Mouse (Mus musculus) forebrain, embryonic 16.5 days (tissue): ENCODE measurements around the gene Inpp4b. TPM values are rescaled to one million over a fixed set of nuclear protein-coding genes. Genes with fewer than 3 reads are reported as not detected.

Source experiments
- ATAC-seq: fragments of 200-750 bp; cut with Nextera tagmentation; 2 replicates; pipeline ENCODE4 v1.8.0; 2017; ENCODE audit warnings: mild to moderate bottlenecking, moderate library complexity
- H3K27ac ChIP-seq: fragments of 300-500 bp; sonication (generic); 2 replicates; pipeline ENCODE4 v1.5.1; 2014; ENCODE audit warnings: low read length, control low read depth
- H3K27me3 ChIP-seq: fragments of 300-500 bp; sonication (generic); replicated peaks from 2 replicates; pipeline ENCODE4 v1.6.1; 2014; ENCODE audit warnings: low read length; ENCODE audit not compliant: control insufficient read depth, insufficient read depth
- H3K36me3 ChIP-seq: fragments of 300-500 bp; sonication (generic); 2 replicates; pipeline ENCODE4 v1.6.1; 2014; ENCODE audit not compliant: control insufficient read depth, insufficient read depth
- H3K4me1 ChIP-seq: fragments of 300-500 bp; sonication (generic); replicated peaks from 2 replicates; pipeline ENCODE4 v1.6.1; 2014; ENCODE audit warnings: low read length; ENCODE audit not compliant: control insufficient read depth, insufficient read depth
- H3K4me2 ChIP-seq: fragments of 300-500 bp; sonication (generic); 2 replicates; pipeline ENCODE4 v1.6.1; 2014; ENCODE audit warnings: mild to moderate bottlenecking, low read length, control low read depth
- H3K4me3 ChIP-seq: fragments of 300-500 bp; sonication (generic); replicated peaks from 2 replicates; pipeline ENCODE4 v1.5.1; 2014; ENCODE audit warnings: mild to moderate bottlenecking, low read length, control low read depth
- H3K9ac ChIP-seq: fragments of 300-500 bp; sonication (generic); replicated peaks from 2 replicates; pipeline ENCODE4 v1.6.1; 2014; ENCODE audit warnings: low read depth, low read length, control low read depth
- H3K9me3 ChIP-seq: fragments of 300-500 bp; sonication (generic); 2 replicates; pipeline ENCODE4 v1.6.1; 2016; ENCODE audit warnings: low read length; ENCODE audit not compliant: control insufficient read depth
- WGBS: fragments of 180-500 bp; shearing (Covaris S2); extraction: QIAGEN DNeasy Blood & Tissue Kit; methylation state at CpG from one replicate; pipeline ENCODE4 v1.1.7; 2014; 5-methylcytosine and 5-hydroxymethylcytosine counted together
- polyA plus RNA-seq: library from polyadenylated mRNA; unstranded; fragments of >200 nt; fragmentation: Nextera tagmentation; extraction: Ambion mirVana; gene quantifications from 2 replicates; pipeline ENCODE4 v1.2.1, GENCODE M21; 2015

Inpp4b gene
- polyA plus RNA-seq, 1 experiment from 2014 or later, result 6.5 TPM

DNA sequence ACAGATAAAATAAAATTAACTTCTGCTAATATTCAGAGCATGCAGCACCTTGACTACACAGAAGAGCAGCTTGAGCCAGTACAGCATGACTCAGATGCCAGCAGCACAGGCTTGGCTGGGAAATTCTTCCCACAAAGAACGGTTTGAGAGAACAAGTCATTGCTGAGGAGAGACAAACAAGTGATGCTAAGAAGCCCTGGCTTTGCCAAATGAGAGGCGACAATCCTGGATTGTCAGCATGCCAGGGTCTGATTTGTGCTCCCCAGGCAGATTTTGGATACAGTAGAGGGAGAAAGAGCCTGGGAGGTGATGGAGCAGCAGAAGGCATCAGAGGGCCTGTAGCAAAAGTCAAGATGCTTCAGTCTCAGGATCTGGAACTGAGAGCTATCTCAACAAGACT is 18.2 kb downstream of the Inpp4b start:
- Histone ChIP-seq H3K4me1 (no peaks in the 10 kb centered on the region), H3K36me3 (no peaks in the 10 kb centered on the region), H3K9me3 (no peaks in the 10 kb centered on the region), H3K27me3 (no peaks in the 10 kb centered on the region), H3K9ac (no peak overlapping the region), H3K27ac (no peak overlapping the region), H3K4me3 (no peak overlapping the region), H3K4me2 (no peak overlapping the region)
- 44% methylated on average over 2 of the region's 2 CpGs for WGBS
- ATAC-seq, result peak; percentile 57; the same call in 1 of the 2 replicates

DNA sequence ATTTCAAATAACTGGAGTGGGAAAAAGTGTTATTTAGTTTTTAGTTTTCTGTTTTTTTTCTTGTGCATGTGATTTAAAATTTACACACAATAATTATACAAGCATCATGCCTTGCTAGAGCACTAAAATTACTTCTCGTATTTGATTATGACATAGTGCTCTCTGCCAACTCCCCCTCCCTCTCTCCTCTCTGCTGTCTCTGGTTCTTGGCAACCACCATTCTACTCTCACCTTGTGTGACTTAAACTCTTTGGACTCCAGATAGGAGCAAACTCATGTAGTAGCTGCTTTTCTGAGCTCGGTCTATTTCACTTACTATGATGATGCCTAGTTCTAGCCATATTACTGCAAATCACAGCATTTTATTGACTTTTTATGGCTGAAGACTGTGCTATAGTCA is 18.8 kb downstream of the Inpp4b start:
- ATAC-seq, result no peak
- Histone ChIP-seq H3K27me3 (no peaks in the 10 kb centered on the region), H3K27ac (no peak overlapping the region), H3K9me3 (no peaks in the 10 kb centered on the region), H3K36me3 (no peaks in the 10 kb centered on the region), H3K4me1 (no peaks in the 10 kb centered on the region), H3K9ac (no peak overlapping the region), H3K4me2 (no peak overlapping the region), H3K4me3 (no peak overlapping the region)
- WGBS, result 78% methylated on average over 2 of the region's 2 CpGs

DNA sequence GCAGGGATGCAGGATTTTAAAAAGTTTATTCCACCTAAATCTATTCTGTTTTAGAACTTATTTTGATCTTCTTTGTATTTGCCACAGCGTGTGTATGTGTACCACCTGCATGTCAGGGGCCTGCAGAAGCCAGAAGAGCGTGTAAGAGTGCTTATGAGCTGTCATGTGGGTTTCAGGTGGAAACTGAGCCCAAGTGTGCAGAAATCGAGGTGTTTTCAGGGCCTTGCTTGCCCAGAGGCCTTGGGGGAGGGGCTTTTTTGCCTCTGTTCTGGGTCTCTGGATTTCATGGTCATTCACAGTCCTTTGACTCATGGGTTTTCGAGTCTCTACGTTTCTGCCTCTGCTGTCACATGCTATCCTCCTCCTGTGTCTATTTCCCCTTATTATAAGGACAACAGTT is 28.3 kb downstream of the Inpp4b start:
- ATAC-seq, result no peak
- Histone ChIP-seq H3K9ac (no peak overlapping the region), H3K4me1 (no peaks in the 10 kb centered on the region), H3K27me3 (no peaks in the 10 kb centered on the region), H3K9me3 (no peaks in the 10 kb centered on the region), H3K4me2 (no peak overlapping the region), H3K4me3 (no peak overlapping the region), H3K36me3 (no peaks in the 10 kb centered on the region), H3K27ac (no peak overlapping the region)
- WGBS, result 74% methylated on average over 5 of the region's 5 CpGs

GRCm38 (mm10) chr8:81371844-81372243 is 29.5 kb downstream of the Inpp4b start:
- Histone ChIP-seq H3K9me3 (no peaks in the 10 kb centered on the region), H3K4me2 (no peak overlapping the region), H3K27ac (no peak overlapping the region), H3K4me1 (no peaks in the 10 kb centered on the region), H3K4me3 (no peak overlapping the region), H3K27me3 (no peaks in the 10 kb centered on the region), H3K9ac (no peak overlapping the region), H3K36me3 (no peaks in the 10 kb centered on the region)
- ATAC-seq, result no peak
- 64% methylated on average over 4 of the region's 4 CpGs for WGBS

- no peaks in the 10 kb centered on the region for H3K27me3 ChIP-seq
- H3K9ac ChIP-seq, result no peak overlapping the region
- no peak overlapping the region for H3K27ac ChIP-seq
- 82% methylated on average over 4 of the region's 4 CpGs for WGBS
- H3K9me3 ChIP-seq, result no peaks in the 10 kb centered on the region
- H3K4me2 ChIP-seq, result no peak overlapping the region
- no peak overlapping the region for H3K4me3 ChIP-seq
- ATAC-seq, result no peak
- H3K4me1 ChIP-seq, result no peaks in the 10 kb centered on the region
- H3K36me3 ChIP-seq, result no peaks in the 10 kb centered on the region
Measured at GRCm38 (mm10) chr8:81374877-81375475, 32.6 kb downstream of the Inpp4b start.

DNA sequence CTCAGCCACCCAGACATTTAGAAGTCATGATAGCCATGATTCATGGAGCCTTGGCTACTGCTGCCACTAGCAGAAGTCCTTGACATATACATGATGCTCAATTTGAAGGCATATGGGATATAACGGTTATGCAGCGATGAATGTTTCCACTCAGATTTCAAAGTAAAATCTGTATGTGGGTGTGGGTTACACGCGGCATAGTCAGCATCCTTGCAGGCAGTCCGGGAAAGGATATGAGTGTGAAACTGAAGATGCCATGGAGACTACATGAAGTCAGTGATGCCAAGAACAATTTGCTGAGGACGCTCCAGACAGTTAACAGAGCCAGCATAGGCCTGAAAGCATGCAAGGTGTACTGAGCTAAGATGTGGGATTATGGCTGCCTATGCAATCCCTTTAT is 46.6 kb downstream of the Inpp4b start:
- WGBS, result 96% methylated on average over 6 of the region's 6 CpGs
- Histone ChIP-seq H3K36me3 (no peaks in the 10 kb centered on the region), H3K27me3 (no peaks in the 10 kb centered on the region), H3K9ac (no peak overlapping the region), H3K27ac (no peak overlapping the region), H3K4me1 (no peaks in the 10 kb centered on the region), H3K9me3 (no peaks in the 10 kb centered on the region), H3K4me3 (no peak overlapping the region), H3K4me2 (no peak overlapping the region)
- ATAC-seq, result no peak

DNA sequence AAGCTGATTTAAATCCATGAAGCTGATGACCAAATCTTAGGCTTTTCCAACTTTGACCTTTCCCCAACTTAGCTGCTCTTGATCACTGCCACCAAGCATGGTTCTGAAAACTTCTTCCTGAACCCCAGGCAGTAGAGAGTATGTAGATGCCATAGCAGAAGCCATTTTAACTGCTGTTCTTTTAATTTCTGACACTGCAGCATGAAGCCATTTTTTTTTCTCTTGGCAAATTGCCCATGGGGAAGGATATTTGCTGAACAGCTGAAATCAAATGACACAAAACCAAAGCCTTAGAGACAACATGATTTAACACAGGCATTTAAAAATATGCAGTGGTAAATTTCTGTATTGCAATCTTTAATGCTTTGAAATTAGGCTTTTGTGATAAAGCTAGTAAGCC is 56.7 kb downstream of the Inpp4b start:
- no peaks in the 10 kb centered on the region for H3K4me1 ChIP-seq
- H3K4me2 ChIP-seq, result no peak overlapping the region
- no peak overlapping the region for H3K27ac ChIP-seq
- no peaks in the 10 kb centered on the region for H3K27me3 ChIP-seq
- no peaks in the 10 kb centered on the region for H3K9me3 ChIP-seq
- no peak overlapping the region for H3K4me3 ChIP-seq
- no peak overlapping the region for H3K9ac ChIP-seq
- no peak for ATAC-seq
- H3K36me3 ChIP-seq, result no peaks in the 10 kb centered on the region

DNA sequence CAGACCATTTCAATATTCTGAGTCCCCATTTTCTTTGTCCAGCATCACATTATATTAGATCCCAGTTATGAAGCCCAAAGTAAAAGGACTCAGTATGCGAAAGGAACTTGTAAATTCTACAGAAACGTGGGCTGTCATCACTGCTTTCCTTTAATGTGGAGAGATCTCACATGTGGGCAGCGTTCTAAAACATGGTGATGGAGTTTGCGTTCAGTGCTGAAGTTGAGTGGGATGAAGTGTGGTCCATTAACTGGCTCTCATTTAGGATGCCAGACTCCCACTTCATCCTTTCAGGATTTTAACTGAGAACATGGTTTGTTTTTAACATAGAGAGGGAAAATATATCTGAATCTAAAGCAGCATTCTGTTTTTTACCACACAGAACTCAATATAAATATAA is 57.1 kb downstream of the Inpp4b start:
- Histone ChIP-seq H3K4me1 (no peaks in the 10 kb centered on the region), H3K27ac (no peak overlapping the region), H3K9me3 (no peaks in the 10 kb centered on the region), H3K36me3 (no peaks in the 10 kb centered on the region), H3K4me3 (no peak overlapping the region), H3K9ac (no peak overlapping the region), H3K27me3 (no peaks in the 10 kb centered on the region), H3K4me2 (no peak overlapping the region)
- no peak for ATAC-seq
- 87% methylated on average over 4 of the region's 4 CpGs for WGBS

GRCm38 (mm10) chr8:81412707-81413106 is 70.4 kb downstream of the Inpp4b start:
- Histone ChIP-seq H3K36me3 (no peaks in the 10 kb centered on the region), H3K4me3 (no peak overlapping the region), H3K27ac (no peak overlapping the region), H3K4me2 (no peak overlapping the region), H3K9me3 (no peaks in the 10 kb centered on the region), H3K4me1 (no peaks in the 10 kb centered on the region), H3K9ac (no peak overlapping the region), H3K27me3 (no peaks in the 10 kb centered on the region)
- WGBS, result 73% methylated on average over 2 of the region's 2 CpGs
- ATAC-seq, result no peak

DNA sequence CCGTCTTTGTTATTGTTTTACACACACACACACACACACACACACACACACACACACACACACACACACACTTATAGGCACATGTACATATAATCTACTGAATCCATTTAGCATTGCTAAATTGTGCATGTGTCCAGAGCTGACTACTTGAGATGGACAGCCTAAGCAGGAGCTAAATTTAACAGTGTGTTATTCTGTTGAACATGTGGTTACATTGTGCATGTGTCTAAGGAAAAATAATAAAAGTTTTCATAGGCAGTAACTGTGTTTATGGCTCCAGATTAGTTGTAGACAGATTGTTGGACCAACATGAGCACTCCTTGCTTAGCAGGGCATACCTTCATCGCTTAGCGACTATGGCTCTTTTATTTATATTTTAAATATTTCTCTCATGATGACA is 101.6 kb downstream of the Inpp4b start:
- Histone ChIP-seq H3K4me3 (no peak overlapping the region), H3K4me2 (no peak overlapping the region), H3K4me1 (no peaks in the 10 kb centered on the region), H3K27ac (no peak overlapping the region), H3K9ac (no peak overlapping the region), H3K9me3 (no peaks in the 10 kb centered on the region), H3K36me3 (no peaks in the 10 kb centered on the region), H3K27me3 (no peaks in the 10 kb centered on the region)
- ATAC-seq, result no peak
- WGBS, result 89% methylated on average over 3 of the region's 3 CpGs
